In genomic region chr9:69477195-69477823, GRCm38 (mm10) we compare ENCODE assay signal across 9 mouse cellular contexts. TPM values are rescaled to one million over a fixed set of nuclear protein-coding genes. Genes with fewer than 3 reads are reported as not detected.
DNase-seq lines count a peak whose midpoint lies in the region; ATAC-seq and TF ChIP-seq lines count a peak whose summit lies in the region.
"Had no signal": no experiment of that assay in that cellular context is flagged by ENCODE, and none has a peak within 500 bp of the region (broad histone marks: within the 10 kb centered on the region; RNA-seq: fewer than 3 reads in every experiment).

No protein-coding gene starts in this region.

- peak overlapping the region; percentile 70 for H3K27ac ChIP-seq in embryonic facial prominence, embryonic 14.5 days (replicated peaks; ENCODE audit: low read depth, low read length)
- peak overlapping the region; percentile 71 to 82 for H3K27ac ChIP-seq in heart, embryonic 14.5 days (replicated peaks in 1 of 2; ENCODE audit: control insufficient read depth in 1 of 2, insufficient read depth in 1 of 2, low read depth in 2 of 2, low read length in 2 of 2)
- 0 out of 2 replicates have a peak overlapping the region, but pooled peaks have one; percentile 35 for H3K27ac ChIP-seq in limb, embryonic 14.5 days (replicated peaks; ENCODE audit: low read depth, low read length)
- H3K27ac ChIP-seq: hindbrain, embryonic 15.5 days had no signal

- peaks cover 21% of the 10 kb centered on the region for H3K4me1 ChIP-seq in embryonic facial prominence, embryonic 14.5 days (ENCODE audit: control insufficient read depth, insufficient read depth, low read length)
- H3K4me1 ChIP-seq in heart, embryonic 14.5 days (ENCODE audit: control insufficient read depth in 2 of 2, insufficient read depth in 2 of 2, low read length in 2 of 2) = peaks cover 29 to 47% of the 10 kb centered on the region in 2 experiments
- H3K4me1 ChIP-seq in limb, embryonic 14.5 days (ENCODE audit: control insufficient read depth, insufficient read depth, low read length) = peaks cover 4% of the 10 kb centered on the region

- 51% methylated on average over 14 of the region's 14 CpGs for WGBS in embryonic facial prominence, embryonic 14.5 days
- 35% methylated on average over 14 of the region's 14 CpGs for WGBS in heart, embryonic 14.5 days
- 59% methylated on average over 14 of the region's 14 CpGs for WGBS in limb, embryonic 14.5 days

- H3K4me3 ChIP-seq in embryonic facial prominence, embryonic 14.5 days (ENCODE audit: low read depth, low read length) = no peak overlapping the region
- H3K4me3 ChIP-seq in heart, embryonic 14.5 days (ENCODE audit: control insufficient read depth in 1 of 2, insufficient read depth in 1 of 2, low read depth in 1 of 2, low read length in 2 of 2) = no peak overlapping the region
- no peak overlapping the region for H3K4me3 ChIP-seq in limb, embryonic 14.5 days (replicated peaks; ENCODE audit: low read length)
- H3K4me3 ChIP-seq: hindbrain, embryonic 15.5 days had no signal

- no peak overlapping the region for H3K9ac ChIP-seq in embryonic facial prominence, embryonic 14.5 days (ENCODE audit: low read depth, low read length)
- H3K9ac ChIP-seq in heart, embryonic 14.5 days (ENCODE audit: low read length) = peak overlapping the region; percentile 34; the same call in 1 of the 2 replicates
- H3K9ac ChIP-seq in limb, embryonic 14.5 days (ENCODE audit: low read depth, low read length, severe bottlenecking) = no peak overlapping the region
- H3K9ac ChIP-seq: hindbrain, embryonic 15.5 days had no signal

- TF ChIP-seq POLR2A in limb, embryonic 14.5 days (IDR thresholded peaks at IDR 0.05; ENCODE audit: borderline replicate concordance, extremely low read depth, insufficient read depth, insufficient read length) = no peak

- H3K4me2 ChIP-seq in embryonic facial prominence, embryonic 14.5 days (ENCODE audit: low read depth, low read length) = no peak overlapping the region
- no peak overlapping the region for H3K4me2 ChIP-seq in heart, embryonic 14.5 days (ENCODE audit: low read length)
- H3K4me2 ChIP-seq in limb, embryonic 14.5 days (replicated peaks; ENCODE audit: low read depth, low read length, severe bottlenecking) = no peak overlapping the region
- H3K4me2 ChIP-seq: hindbrain, embryonic 15.5 days had no signal

- no peaks in the 10 kb centered on the region for H3K27me3 ChIP-seq in embryonic facial prominence, embryonic 14.5 days (replicated peaks; ENCODE audit: control insufficient read depth, insufficient read depth, low read length)
- H3K27me3 ChIP-seq in heart, embryonic 14.5 days (ENCODE audit: control insufficient read depth, insufficient read depth, low read length) = no peaks in the 10 kb centered on the region
- H3K27me3 ChIP-seq in limb, embryonic 14.5 days (ENCODE audit: control insufficient read depth, insufficient read depth, low read length) = no peaks in the 10 kb centered on the region
- H3K27me3 ChIP-seq: hindbrain, embryonic 15.5 days had no signal

- peak; percentile 22; the same call in 1 of the 2 replicates for ATAC-seq in embryonic facial prominence, embryonic 14.5 days (ENCODE audit: low read depth)
- peak; percentile 23 for ATAC-seq in heart, embryonic 14.5 days (ENCODE audit: insufficient number of reproducible peaks, insufficient read depth, low FRiP score, low read depth)
- peak; percentile 21; the same call in 1 of the 2 replicates for ATAC-seq in limb, embryonic 14.5 days (ENCODE audit: low FRiP score, low read depth)
- no peak for ATAC-seq in cerebellum, adult (ENCODE audit: insufficient number of reproducible peaks, low FRiP score, low TSS enrichment)

- no peaks in the 10 kb centered on the region for H3K9me3 ChIP-seq in embryonic facial prominence, embryonic 14.5 days (ENCODE audit: control insufficient read depth, low read length)
- H3K9me3 ChIP-seq in heart, embryonic 14.5 days (ENCODE audit: control insufficient read depth, low read length) = no peaks in the 10 kb centered on the region
- H3K9me3 ChIP-seq in limb, embryonic 14.5 days (ENCODE audit: control insufficient read depth, low read length) = no peaks in the 10 kb centered on the region
- H3K9me3 ChIP-seq: hindbrain, embryonic 15.5 days had no signal

- H3K36me3 ChIP-seq in embryonic facial prominence, embryonic 14.5 days (ENCODE audit: control insufficient read depth, insufficient read depth, low read length) = peaks cover 92% of the 10 kb centered on the region
- peaks cover 86% of the 10 kb centered on the region for H3K36me3 ChIP-seq in heart, embryonic 14.5 days (ENCODE audit: control insufficient read depth, insufficient read depth, low read length)
- peaks cover 75% of the 10 kb centered on the region for H3K36me3 ChIP-seq in limb, embryonic 14.5 days (ENCODE audit: control insufficient read depth, insufficient read depth, low read length)
- H3K36me3 ChIP-seq: hindbrain, embryonic 15.5 days had no signal

- DNase-seq in kidney, adult 18-20 months = peak; percentile 18
- no peak for DNase-seq in kidney, adult 11 months
- peak; percentile 82 for DNase-seq in embryonic facial prominence, embryonic 14.5 days (ENCODE audit: low spot score)
- DNase-seq in limb, embryonic 14.5 days (ENCODE audit: low spot score) = peak; percentile 52
- DNase-seq in natural killer cell, adult 2 months (ENCODE audit: low spot score in 2 of 2) = no peak
- no peak for DNase-seq in spleen, adult 12 weeks (ENCODE audit: low spot score)

RNA-seq across cellular contexts. Expression of gene Anxa2, which starts 23.9 kb away (rescaled TPM):
- 1,306 and 1,330 TPM in 2 replicates for polyA plus RNA-seq in embryonic facial prominence, embryonic 14.5 days (2014; fragmentation: Nextera tagmentation; extraction: Ambion mirVana)
- polyA plus RNA-seq in heart, embryonic 14.5 days (2014; fragmentation: Nextera tagmentation; extraction: Ambion mirVana) = 532 and 550 TPM in 2 replicates
- polyA plus RNA-seq in limb, embryonic 14.5 days (2012; rRNA removed) = 610 and 760 TPM in 2 replicates
- polyA plus RNA-seq in limb, embryonic 14.5 days (2014; fragmentation: Nextera tagmentation; extraction: Ambion mirVana) = 1,278 and 1,417 TPM in 2 replicates

Comparison
In these comparisons a context has a peak if more than half of its experiments do, and no peak if none do; other contexts are left out.
1. DNase-seq: peak in kidney, adult 18-20 months (single experiment), embryonic facial prominence, embryonic 14.5 days (single experiment) and limb, embryonic 14.5 days (single experiment); none in kidney, adult 11 months (single experiment), natural killer cell, adult 2 months (0 of 2) and spleen, adult 12 weeks (single experiment).
2. Peak in every context shown above with its lines, with median percentiles within 50 percentile points of each other: H3K27ac ChIP-seq.